Mouse (Mus musculus) kidney, adult 11 months (tissue): Measurements from ENCODE around the gene Hrh3.

Experiments
- DNase-seq: peaks from one replicate; pipeline ENCODE4 v3.0.0; 2022

Hrh3 gene

GRCm38 (mm10) chr2:180053001-180053400 lies 51.3 kb downstream of the Hrh3 start:
- DNase-seq: peak; percentile 58

GRCm38 (mm10) chr2:180051986-180052733 lies 52.1 kb downstream of the Hrh3 start:
- DNase-seq: peak; percentile 35

- DNase-seq: peak; percentile 74
These were observed 53.3 kb downstream of the Hrh3 start for GRCm38 (mm10) chr2:180050986-180051385.
